Mouse (Mus musculus) testis, postnatal 10 days (tissue): ENCODE results near the gene Rem1.

Experiments used
- DNase-seq: peaks from one replicate; pipeline ENCODE4 v3.0.0; 2021; ENCODE audit warnings: low spot score

The Rem1 gene

DNA sequence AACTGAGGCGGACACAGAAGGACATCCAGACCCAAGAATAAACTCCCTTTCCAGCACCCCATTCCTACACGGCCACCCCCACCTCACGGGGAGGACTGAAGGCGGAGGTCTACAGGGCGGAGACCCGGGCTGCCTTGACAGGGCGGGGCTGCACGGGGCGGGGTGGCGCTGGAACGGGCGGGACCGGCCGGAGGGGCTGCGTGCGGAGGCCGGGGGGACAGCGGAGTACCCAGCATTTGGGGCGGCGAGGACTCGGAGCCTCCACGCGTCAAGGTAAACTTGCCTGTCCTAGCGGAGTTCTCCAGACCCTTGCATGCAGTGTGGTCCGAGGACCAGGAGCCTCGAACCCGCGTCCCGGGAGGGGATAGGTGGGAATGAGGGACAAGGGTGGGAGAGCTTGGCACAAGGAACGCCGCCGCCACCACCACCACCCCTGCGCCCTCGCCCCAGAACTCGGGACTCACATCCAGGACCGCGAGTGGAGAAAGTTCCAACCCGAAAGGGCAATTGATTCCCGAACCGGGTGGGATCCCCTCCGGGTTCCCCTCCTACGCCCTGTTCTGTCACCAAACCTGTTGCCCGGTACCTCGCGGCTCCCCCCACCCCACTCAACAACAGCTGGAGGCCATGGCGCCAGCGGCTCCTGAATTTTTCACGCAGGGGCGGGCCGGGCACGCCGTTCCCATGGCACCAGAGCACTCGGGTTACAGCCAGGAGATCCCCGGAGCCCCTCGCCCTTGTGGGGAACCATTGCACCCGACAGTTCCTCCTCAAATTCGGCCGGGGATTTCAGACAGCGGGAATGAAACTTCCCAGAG lies at the start of gene Rem1:
Rem1 (plus strand) TSS at position 178 of the 818 bp plus-strand sequence.
- DNase-seq, result peak; percentile 71

DNA sequence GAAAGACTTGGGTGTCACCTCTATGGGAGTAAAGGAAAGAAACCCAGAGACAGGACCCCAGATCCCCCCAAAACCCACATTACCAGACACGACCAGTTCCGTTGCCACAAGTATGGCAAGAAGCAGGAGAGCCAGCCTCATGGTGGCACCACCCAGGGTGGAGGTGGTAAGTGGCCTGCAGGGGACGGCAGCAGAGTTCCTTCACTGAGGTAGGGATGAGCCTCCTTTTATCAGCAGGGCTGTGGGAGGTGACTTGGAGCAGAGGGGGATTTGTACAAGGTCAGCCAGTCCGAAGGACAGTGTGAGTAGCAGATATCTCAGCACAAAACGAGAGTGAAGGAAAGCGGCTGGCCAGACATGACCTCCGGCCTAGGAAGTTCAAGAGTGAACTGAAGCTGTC lies 46.6 kb upstream of the Rem1 start, which contains the start of gene Defb19:
Defb19 (minus strand) TSS at position 206 of the 400 bp plus-strand sequence.
- DNase-seq, result peak; percentile 73

DNA sequence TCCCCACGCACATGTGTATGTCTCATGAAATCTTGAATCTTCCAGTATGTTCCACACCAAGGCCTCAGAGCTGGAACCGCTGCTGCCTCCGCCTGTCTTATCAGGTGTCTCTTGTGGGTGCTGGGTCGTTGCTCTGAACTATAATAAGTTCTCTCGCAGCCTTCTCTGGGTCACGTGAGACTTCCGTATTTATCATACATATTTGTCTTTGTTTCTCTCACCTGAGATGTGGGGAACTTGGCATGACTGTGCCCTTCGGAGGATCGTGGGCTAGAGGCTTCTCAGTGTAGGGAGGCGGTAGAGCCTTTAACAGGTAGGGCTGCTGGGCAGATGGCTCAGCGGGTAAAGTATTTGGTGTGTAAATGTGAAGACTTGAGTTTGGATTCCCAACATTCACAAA lies 46.1 kb upstream of the Rem1 start:
- DNase-seq, result no peak

DNA sequence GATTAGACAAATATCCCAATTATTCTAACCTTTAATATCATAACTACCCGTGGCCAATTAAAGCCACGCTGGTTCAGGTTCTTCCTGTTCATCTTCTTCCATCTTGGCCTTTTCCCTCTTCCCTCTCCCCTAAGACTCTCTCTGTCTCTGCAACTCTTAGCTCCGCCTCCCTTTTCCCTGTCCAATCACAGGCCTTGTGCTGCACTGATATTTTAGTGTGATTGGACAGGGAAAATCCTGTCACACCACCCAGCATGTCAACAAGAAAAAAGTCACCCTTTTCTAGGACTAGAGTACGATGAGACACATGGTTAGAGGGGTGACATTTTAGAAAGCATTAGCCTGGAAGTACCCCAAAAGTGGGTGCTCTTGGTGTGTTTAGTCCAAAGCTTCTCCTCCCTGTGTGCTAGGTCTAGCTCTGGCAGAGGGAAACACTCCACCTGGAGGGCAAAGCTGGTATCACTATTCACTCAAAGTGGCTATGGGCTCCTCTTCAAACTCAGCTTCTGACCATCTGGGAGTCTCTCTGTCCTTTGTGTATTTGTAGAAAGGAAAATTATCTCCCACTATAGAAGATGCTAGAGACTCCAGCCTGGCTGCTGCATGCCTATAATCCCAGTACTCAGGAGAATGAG lies 39.7 kb upstream of the Rem1 start:
- no peak for DNase-seq

DNA sequence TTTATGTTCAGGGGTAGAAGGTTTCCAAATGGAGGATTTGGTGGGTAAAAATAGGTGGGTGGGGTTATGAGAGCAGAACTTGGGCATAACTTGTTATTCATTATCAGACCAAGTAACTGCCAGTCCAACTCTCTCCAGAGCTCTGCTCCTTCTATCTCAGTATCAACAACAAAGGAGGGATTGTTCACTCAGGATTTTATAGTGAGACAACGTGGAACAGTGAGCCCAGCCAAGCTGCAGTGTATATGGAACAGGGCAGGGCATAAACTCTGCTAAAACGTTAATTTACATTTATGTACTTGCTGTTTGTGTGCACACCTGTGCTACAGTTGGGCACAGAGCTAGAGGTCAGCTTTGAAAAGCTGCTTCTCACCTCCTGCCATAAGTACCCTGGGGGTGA lies 38.3 kb upstream of the Rem1 start:
- no peak for DNase-seq

DNA sequence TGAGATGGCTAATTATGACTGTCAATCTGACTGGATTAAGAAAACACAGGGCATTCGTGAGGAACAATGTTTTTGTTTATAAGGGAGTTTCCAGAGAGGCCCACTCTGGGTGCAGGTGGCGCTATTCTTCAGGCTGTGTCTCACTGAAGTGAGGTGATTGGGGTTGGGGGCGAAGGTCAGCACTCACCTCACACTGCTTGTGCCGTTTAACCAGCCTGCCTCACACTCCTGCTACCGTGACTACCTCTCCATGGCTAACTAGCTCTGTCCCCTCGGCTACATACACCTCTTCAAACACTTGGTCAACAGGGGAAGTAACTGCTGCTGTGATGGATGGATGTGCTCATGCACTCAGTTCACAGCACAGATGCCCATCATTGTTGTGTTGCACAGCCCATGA lies 37.7 kb upstream of the Rem1 start:
- DNase-seq, result no peak

DNA sequence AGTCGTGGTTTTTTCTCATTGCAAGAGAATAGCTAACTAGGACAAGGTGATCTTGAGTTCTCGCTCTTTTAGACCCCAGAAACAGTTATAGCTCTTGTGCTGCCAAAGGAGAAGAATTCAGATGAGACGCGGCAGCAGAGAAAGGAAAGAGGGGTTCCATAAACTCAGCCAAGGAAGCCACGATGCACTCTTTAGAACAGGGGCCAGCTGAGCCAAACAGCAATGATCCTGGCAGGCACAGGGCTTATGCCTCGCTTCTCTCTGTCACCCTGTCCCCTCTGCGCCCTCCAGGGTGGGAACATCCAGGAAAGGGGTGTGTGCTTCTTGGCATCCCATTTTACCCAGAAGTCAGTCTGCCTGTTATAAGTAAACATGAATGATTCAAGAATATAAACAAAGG lies 27.5 kb upstream of the Rem1 start, which contains the start of gene Defb45:
Defb45 (minus strand) TSS at position 101 of the 400 bp plus-strand sequence.
- no peak for DNase-seq

DNA sequence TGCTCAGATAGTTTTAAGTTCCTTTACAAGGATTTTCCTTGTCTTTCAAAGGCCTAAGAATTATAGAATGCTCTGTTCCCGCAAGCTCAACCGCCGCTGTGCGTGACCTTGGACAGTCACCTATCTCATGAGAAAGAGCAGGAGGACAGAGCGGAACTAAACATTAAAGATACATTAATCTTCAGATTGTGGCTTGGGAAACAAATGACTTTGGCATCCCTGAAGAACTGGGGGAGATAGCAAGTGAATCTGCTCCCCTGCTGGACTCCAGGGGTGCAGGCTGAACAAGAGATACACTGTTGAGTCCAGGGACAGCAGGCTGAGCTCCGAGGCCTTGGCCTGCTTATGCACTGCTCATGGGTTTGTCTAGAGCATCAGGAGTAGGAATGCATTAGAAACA lies 26.7 kb upstream of the Rem1 start:
- no peak for DNase-seq

DNA sequence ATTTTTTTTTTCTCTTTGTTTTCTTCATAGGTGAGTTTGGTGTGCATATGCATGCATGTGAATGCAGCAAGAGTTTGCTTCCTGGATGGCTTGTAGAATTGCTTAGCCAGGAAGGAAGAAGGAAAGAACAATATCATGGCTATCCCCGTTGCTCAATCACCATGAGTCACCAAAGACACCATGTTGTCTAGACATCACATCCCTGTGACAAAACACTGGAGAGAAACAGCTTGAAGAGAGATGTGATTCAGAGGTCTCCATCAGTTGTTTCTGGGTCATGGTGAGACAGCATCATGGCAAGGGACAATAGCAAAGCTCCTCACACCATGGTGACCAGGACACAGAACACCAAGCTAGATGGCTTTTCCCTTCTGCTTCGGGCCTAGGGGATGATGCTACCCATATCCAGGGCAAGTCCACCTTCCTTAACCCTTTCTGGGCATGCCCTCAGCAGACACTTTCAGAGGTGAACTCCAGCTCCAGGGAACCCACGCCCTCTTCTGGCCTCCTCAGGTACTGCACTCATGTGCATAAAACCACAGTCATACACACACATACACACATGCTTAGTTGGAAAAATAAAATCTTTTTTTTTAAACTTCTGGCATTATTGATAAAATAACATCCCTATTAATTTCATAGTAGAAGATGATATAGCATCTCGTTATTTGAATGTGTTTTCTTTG lies 25.3 kb upstream of the Rem1 start:
- DNase-seq, result peak; percentile 65

DNA sequence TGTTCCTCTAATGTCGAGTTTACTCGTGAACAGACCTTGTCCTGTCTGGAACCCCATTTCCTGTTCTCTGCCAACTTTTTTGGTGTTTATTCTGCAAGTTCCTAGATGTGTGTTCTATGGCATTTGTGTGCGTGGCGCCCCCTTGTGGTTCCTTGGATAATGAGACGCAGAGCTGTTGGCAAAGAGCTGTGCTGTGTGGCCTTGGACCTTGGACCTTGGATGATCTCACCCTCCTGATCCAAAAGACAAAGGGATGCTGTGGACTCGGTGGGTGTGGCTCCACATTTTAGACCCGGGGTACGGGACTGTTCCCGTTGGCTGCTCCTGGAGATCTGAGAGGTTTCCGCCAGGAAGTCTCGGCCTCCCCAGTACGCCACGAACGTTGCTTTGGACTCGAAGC lies 22.7 kb upstream of the Rem1 start, which contains the start of gene Defb36:
Defb36 (plus strand) TSS at position 271 of the 400 bp plus-strand sequence.
- peak; percentile 91 for DNase-seq

DNA sequence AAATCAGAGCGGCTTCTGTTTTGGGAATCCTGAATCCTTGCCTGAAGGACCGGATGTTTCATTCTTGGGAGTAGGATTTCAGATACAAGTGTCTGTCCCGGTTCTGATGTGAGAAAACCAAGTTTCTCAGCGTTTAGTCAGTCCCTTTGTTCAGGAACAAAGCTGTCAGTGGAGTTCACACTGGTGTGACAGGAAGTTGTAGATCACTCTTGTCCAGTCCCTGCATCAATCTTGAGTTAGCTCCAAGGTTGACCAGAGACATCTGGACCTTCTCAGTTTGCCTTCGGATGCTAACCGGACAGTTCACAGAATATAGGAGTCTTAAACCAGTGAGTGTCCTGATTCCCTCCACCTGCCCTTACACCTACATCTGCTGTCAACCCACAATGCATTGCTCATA lies 19.0 kb upstream of the Rem1 start:
- DNase-seq, result no peak

DNA sequence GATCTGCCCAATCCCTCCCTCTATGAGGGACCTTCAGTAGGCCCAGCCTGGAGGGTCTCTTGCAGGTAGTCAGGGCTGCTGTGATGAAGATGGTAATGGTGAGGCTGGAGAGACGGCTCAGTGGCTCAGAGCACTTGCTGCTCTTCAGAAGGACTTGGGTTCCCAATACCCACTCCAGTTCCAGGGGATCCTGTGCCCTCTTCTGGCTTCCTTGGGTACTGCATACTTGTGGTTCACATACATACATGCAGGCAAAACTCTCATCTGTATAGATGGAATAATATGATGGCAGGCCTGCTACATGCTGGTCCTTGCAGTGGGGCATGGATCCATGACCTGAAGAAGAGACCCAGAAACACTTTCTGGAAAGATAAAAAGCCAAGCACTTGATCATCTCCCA lies 18.0 kb upstream of the Rem1 start:
- DNase-seq, result no peak

DNA sequence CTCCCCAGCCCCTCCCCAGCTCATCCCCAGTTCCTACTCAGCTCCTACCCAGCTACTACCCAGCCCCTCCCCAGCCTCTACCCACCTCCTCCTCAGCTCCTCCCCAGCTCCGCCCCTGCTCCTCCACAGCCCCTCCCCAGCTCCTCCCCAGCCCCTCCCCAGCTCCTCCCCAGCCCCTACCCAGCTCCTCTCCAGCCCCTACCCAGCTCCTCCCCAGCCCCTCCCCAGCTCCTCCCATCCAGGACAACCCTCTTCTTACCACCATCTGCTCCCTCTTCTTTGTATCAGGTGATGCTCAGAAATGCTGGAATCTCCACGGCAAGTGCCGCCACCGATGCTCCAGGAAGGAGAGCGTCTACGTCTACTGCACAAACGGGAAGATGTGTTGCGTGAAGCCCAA lies 14.6 kb upstream of the Rem1 start:
- no peak for DNase-seq

DNA sequence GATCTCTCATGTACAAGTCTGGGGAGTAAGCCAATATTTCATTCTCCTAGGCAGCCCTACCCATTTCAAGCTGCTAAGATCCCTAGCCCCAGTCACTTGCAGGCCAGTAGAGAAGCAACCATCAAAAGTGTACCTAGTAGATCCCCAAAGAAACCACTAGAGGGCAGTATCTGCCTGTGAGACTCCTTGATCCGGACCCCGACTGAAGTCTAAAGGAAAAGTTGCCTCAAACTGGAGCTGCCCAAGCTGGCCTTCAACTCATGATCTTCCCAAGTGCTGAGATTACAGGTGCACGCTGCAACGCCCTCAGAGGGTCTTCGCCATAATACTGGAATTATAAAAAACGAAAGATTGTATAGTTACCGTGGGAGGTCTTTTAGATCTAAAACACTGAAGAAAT lies 11.2 kb upstream of the Rem1 start:
- no peak for DNase-seq

DNA sequence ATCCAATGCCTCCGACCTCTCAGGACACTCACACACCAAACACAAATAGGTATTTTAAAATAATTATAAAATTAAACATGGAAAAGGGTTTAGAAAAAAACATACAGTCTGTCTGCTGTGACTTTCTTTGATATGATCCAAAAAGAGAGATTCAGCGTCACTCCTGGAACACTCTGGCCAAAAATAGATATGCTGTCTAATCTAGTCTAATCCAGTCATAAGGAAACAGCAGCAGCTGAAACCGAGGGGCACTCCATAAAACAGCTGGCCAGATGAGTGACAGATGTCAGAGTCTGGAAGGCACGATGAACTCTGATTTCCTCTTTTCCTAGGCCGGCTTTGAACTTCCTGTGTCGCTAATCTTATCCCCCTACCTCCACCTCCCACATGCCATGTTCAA lies 10.3 kb upstream of the Rem1 start:
- no peak for DNase-seq

DNA sequence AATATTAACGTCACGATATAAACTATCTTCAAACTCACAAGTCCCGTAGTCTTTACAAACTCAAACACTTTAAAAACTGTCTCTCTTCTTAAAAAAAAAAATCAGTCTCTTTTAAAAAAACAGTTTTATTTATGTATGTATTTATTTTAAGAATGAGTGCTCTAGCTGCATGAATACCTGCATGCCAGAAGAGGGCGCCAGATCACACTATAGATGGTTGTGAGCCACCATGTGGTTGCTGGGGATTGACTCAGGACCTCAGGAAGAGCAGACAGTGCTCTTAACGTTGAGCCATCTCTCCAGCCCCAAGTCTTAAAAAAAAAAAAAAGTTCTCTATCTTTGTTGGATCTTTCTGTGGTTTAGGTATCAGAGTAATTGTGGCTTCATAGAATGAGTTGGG lies 9.4 kb upstream of the Rem1 start:
- DNase-seq, result no peak

DNA sequence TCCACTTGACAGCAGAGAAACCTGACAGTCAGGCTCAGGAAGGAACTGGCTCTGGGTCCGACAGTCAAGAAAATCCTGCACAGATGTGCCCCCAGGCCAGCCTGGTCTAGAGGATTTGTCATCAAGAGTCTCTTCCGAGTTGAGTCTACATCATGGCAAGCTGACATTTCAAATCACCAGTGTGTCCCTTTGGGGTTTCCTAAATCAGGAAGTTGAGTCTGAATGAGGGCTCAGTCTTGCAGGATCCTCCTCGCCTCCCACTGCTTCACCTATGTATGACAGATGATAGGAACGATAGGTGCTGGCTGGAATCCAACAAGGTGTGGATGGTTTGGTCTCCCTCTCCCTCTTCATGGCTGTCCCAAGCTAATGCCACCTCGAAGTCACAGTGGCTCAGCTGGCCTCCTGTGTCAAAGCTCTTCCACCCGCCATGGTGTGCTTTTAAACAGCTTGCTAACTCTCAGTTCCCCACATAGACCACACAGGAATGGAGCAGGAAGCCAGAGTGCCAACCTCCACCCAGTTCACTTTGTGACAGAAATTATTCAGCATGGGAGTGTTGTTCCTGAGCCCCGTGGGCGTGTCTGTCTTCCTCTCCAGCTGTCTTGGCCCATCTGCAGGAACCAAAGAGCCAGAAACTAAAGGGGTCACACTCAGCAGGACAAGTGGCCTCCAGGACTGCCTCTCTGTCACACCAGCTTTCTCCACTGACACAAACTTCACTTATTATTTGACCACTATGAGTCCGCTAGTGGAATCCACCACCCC lies 6.2 kb upstream of the Rem1 start:
- DNase-seq, result no peak

DNA sequence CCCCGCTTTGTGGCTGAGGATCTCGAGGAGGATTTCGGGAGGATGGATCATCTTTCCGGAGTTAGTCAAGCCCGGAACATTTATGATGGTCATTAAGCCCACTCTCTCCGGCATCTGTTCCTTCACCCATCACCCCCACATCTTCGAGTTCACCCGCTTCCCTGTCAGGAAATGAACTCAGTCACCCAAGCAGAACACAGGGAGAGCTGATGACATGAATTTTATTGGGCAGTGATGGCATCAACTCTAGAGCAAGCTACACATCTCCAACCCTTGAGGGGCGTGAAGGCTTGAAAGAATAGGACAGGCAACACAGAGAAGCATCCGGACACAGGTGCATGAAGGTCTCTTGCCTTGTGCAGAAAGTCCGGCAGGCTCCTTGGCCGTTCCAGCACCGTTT lies 4.6 kb upstream of the Rem1 start:
- no peak for DNase-seq

DNA sequence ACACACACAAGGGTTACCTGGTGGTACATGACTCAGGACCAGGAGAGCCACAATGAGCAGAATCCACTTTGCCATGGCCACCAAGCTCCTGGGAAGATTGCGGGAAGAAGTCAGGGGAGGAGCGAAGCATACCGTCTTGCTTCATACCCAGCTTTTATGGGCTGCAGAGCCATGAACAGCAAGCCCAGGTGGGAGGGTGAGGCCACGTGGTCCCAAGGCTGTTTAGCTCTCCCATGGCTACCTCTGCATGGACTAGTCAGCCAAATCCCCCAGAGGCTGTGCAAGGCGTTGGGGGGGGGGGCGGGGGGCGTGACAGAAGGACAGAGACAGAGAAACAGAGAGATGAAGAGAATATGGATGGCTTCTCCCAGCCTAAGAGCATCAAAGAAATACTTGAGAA lies 3.8 kb upstream of the Rem1 start, which contains the start of gene Defb25:
Defb25 (minus strand) TSS at position 101 of the 400 bp plus-strand sequence.
- DNase-seq, result no peak

DNA sequence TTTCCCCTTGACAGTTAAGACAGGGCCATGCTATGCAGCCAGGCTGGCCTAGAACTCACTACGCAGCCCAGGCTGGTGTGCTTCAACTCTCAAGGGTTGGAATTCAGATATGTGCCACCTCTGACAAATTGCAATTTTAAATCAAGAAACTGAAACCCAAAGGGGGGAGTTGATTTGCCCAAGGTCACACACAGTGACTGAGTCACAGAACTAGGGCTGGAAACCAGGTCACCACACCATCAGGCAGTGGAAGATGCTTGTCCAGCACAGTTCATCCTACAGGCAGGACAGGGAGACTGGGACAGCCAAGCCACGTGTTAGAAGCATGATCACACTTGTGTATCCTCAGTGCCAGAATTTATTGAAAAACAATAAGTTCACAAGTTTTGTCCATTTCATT lies 2.2 kb upstream of the Rem1 start:
- DNase-seq, result no peak

DNA sequence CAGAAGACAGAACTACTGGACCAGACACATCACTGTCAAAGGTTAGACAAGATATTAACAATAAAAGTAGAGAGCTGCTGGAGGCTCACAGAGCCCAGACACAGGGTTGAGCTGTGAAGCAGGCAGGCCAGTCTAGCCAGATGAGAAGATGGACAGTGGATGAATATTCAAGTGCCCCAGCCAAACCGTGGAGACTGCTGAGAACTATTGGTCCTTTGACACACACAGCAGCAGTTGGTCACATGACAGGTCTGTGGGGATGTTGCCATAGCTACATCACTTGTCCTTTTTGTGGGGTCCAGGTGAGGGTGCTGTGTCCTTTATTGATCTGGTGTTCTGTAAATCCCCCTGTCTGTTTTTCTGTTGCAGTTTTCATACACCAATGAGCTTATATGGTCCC lies 1.5 kb upstream of the Rem1 start:
- DNase-seq, result no peak

DNA sequence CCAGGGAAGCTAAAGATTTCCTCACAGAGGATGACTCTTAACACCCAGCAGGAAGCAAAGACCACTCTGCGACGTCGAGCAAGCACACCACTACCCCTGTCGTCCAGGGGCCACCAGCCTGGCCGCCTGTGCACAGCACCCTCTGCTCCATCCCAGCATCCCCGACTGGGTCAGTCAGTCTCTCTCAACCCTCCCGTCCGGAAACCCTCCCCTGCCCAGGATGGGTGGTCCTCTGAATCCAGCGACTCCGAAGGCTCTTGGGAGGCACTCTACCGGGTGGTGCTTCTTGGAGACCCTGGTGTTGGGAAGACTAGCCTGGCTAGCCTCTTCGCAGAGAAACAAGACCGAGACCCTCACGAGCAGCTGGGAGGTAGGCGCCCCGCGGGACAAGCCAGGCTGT lies 1.3 kb downstream of the Rem1 start:
- DNase-seq, result no peak
